Mouse (Mus musculus): ENCODE data around the gene Pgam1. TPM values are rescaled to one million over a fixed set of nuclear protein-coding genes. Genes with fewer than 3 reads are reported as not detected.
"Not testable (repeated sequence)": the region's sequence is repeated elsewhere in the genome, so short reads cannot be mapped to it uniquely, and the experiment has no call there.

Pgam1 gene
- polyA plus RNA-seq, 1 experiment from 2014 or later: 377 TPM

- H3K27me3 ChIP-seq (replicated peaks): no peaks in the 10 kb centered on the region
- H3K9ac ChIP-seq: peak overlapping the region; percentile 88
- peaks cover 46% of the 10 kb centered on the region for H3K36me3 ChIP-seq
- 31% methylated on average over 6 of the region's 6 CpGs for WGBS (ENCODE audit: insufficient replicate concordance)
- peak overlapping the region; percentile 88 for H3K27ac ChIP-seq
- peaks cover 37% of the 10 kb centered on the region for H3K4me1 ChIP-seq
- H3K9me3 ChIP-seq (replicated peaks): no peaks in the 10 kb centered on the region
- H3K4me3 ChIP-seq: peak overlapping the region; percentile 77
- H3K4me2 ChIP-seq: peak overlapping the region; percentile 98
- ATAC-seq: no peak
Measured at GRCm38 (mm10) chr19:41913774-41914591, 2.3 kb downstream of the Pgam1 start.

- ATAC-seq; H3K9me3 ChIP-seq (replicated peaks); H3K27me3 ChIP-seq (replicated peaks); H3K9ac ChIP-seq; H3K27ac ChIP-seq: not testable (repeated sequence)
- Histone ChIP-seq H3K36me3 (peaks cover 52% of the 10 kb centered on the region), H3K4me2 (peak overlapping the region; percentile 98), H3K4me3 (peak overlapping the region; percentile 77; the same call in 1 of the 2 replicates), H3K4me1 (peaks cover 33% of the 10 kb centered on the region)
Measured at GRCm38 (mm10) chr19:41914592-41914882, 2.8 kb downstream of the Pgam1 start.

- Histone ChIP-seq H3K36me3 (peaks cover 58% of the 10 kb centered on the region), H3K9me3 (replicated peaks) (no peaks in the 10 kb centered on the region), H3K27me3 (replicated peaks) (no peaks in the 10 kb centered on the region), H3K4me1 (peaks cover 33% of the 10 kb centered on the region), H3K4me3 (no peak overlapping the region), H3K27ac (no peak overlapping the region), H3K9ac (no peak overlapping the region), H3K4me2 (no peak overlapping the region)
- 79% methylated on average over 3 of the region's 3 CpGs for WGBS (ENCODE audit: insufficient replicate concordance)
- no peak for ATAC-seq
Measured at GRCm38 (mm10) chr19:41915294-41915693, 3.6 kb downstream of the Pgam1 start.

- Histone ChIP-seq H3K27me3 (replicated peaks) (no peaks in the 10 kb centered on the region), H3K4me1 (peaks cover 33% of the 10 kb centered on the region), H3K27ac (no peak overlapping the region), H3K9ac (no peak overlapping the region), H3K9me3 (replicated peaks) (no peaks in the 10 kb centered on the region), H3K4me2 (no peak overlapping the region), H3K4me3 (no peak overlapping the region), H3K36me3 (peaks cover 73% of the 10 kb centered on the region)
- 77% methylated on average over 4 of the region's 4 CpGs for WGBS (ENCODE audit: insufficient replicate concordance)
- ATAC-seq: no peak
Measured at GRCm38 (mm10) chr19:41916853-41917252, 5.1 kb downstream of the Pgam1 start.

GRCm38 (mm10) chr19:41919471-41919870 lies 7.7 kb downstream of the Pgam1 start:
- Histone ChIP-seq H3K27me3 (replicated peaks) (no peaks in the 10 kb centered on the region), H3K4me2 (no peak overlapping the region), H3K4me3 (no peak overlapping the region), H3K4me1 (peaks cover 9% of the 10 kb centered on the region), H3K9ac (no peak overlapping the region), H3K36me3 (peaks cover 88% of the 10 kb centered on the region), H3K9me3 (replicated peaks) (no peaks in the 10 kb centered on the region), H3K27ac (no peak overlapping the region)
- no peak for ATAC-seq
- WGBS (ENCODE audit: insufficient replicate concordance): 73% methylated on average over 4 of the region's 4 CpGs

GRCm38 (mm10) chr19:41920412-41921067 lies 8.8 kb downstream of the Pgam1 start:
- no peaks in the 10 kb centered on the region for H3K4me1 ChIP-seq
- H3K9ac ChIP-seq: no peak overlapping the region
- no peak overlapping the region for H3K4me3 ChIP-seq
- peaks cover 85% of the 10 kb centered on the region for H3K36me3 ChIP-seq
- ATAC-seq: no peak
- no peaks in the 10 kb centered on the region for H3K27me3 ChIP-seq (replicated peaks)
- WGBS (ENCODE audit: insufficient replicate concordance): 72% methylated on average over 5 of the region's 5 CpGs
- H3K9me3 ChIP-seq (replicated peaks): no peaks in the 10 kb centered on the region
- H3K4me2 ChIP-seq: no peak overlapping the region
- H3K27ac ChIP-seq: no peak overlapping the region; the same call in 1 of the 2 replicates

- Histone ChIP-seq H3K4me3 (peak overlapping the region; percentile 93), H3K4me2 (peak overlapping the region; percentile 80), H3K4me1 (peaks cover 24% of the 10 kb centered on the region), H3K27ac (peak overlapping the region; percentile 74), H3K36me3 (peaks cover 53% of the 10 kb centered on the region), H3K9ac (peak overlapping the region; percentile 84), H3K27me3 (replicated peaks) (no peaks in the 10 kb centered on the region), H3K9me3 (replicated peaks) (no peaks in the 10 kb centered on the region)
- WGBS (ENCODE audit: insufficient replicate concordance): under 1% methylated on average over 28 of the region's 28 CpGs
- peak; percentile 16 for ATAC-seq
Measured at GRCm38 (mm10) chr19:41932686-41933085, 21.0 kb downstream of the Pgam1 start.

GRCm38 (mm10) chr19:41933179-41934086 lies 21.7 kb downstream of the Pgam1 start, which contains the start of the genes Exosc1 and Zdhhc16:
Gene Exosc1 (minus strand): TSS chr19:41933423.
Gene Zdhhc16 (plus strand): TSS chr19:41933480.
- no peaks in the 10 kb centered on the region for H3K27me3 ChIP-seq (replicated peaks)
- H3K27ac ChIP-seq: peak within 1 kb of the TSS; percentile 74
- no peaks in the 10 kb centered on the region for H3K9me3 ChIP-seq (replicated peaks)
- H3K4me2 ChIP-seq: peak within 1 kb of the TSS; percentile 80
- H3K9ac ChIP-seq: peak within 1 kb of the TSS; percentile 84
- WGBS (ENCODE audit: insufficient replicate concordance): under 1% methylated on average over 47 of the region's 47 CpGs
- H3K4me1 ChIP-seq: peaks cover 24% of the 10 kb centered on the region
- peak; percentile 99 for ATAC-seq
- H3K4me3 ChIP-seq: peak within 1 kb of the TSS; percentile 93
- H3K36me3 ChIP-seq: peaks cover 53% of the 10 kb centered on the region

- peak overlapping the region; percentile 80 for H3K4me2 ChIP-seq
- 39% methylated on average over 6 of the region's 6 CpGs for WGBS (ENCODE audit: insufficient replicate concordance)
- ATAC-seq: no peak
- H3K4me1 ChIP-seq: peaks cover 24% of the 10 kb centered on the region
- peak overlapping the region; percentile 72 for H3K27ac ChIP-seq
- H3K4me3 ChIP-seq: peak overlapping the region; percentile 93
- H3K9me3 ChIP-seq (replicated peaks): no peaks in the 10 kb centered on the region
- H3K9ac ChIP-seq: peak overlapping the region; percentile 84
- peaks cover 52% of the 10 kb centered on the region for H3K36me3 ChIP-seq
- no peaks in the 10 kb centered on the region for H3K27me3 ChIP-seq (replicated peaks)
Measured at GRCm38 (mm10) chr19:41934124-41934523, 22.4 kb downstream of the Pgam1 start.

GRCm38 (mm10) chr19:41935921-41936320 lies 24.2 kb downstream of the Pgam1 start:
- no peaks in the 10 kb centered on the region for H3K9me3 ChIP-seq (replicated peaks)

GRCm38 (mm10) chr19:41938539-41938938 lies 26.8 kb downstream of the Pgam1 start:
- Histone ChIP-seq H3K4me2 (no peak overlapping the region), H3K4me3 (no peak overlapping the region), H3K4me1 (peaks cover 14% of the 10 kb centered on the region), H3K27ac (no peak overlapping the region), H3K27me3 (replicated peaks) (no peaks in the 10 kb centered on the region), H3K9me3 (replicated peaks) (no peaks in the 10 kb centered on the region), H3K9ac (no peak overlapping the region), H3K36me3 (peaks cover 75% of the 10 kb centered on the region)
- no peak for ATAC-seq
- 76% methylated on average over 5 of the region's 5 CpGs for WGBS (ENCODE audit: insufficient replicate concordance)

More at GRCm38 (mm10) chr19:41935921-41936320, 24.2 kb downstream of the Pgam1 start:
- Histone ChIP-seq H3K4me2 (no peak overlapping the region), H3K9ac (no peak overlapping the region), H3K27ac (no peak overlapping the region), H3K36me3 (peaks cover 54% of the 10 kb centered on the region), H3K4me3 (no peak overlapping the region), H3K4me1 (peaks cover 24% of the 10 kb centered on the region), H3K27me3 (replicated peaks) (no peaks in the 10 kb centered on the region)
- ATAC-seq: no peak
- WGBS (ENCODE audit: insufficient replicate concordance): 66% methylated on average over 1 of the region's 1 CpGs
